Mouse (Mus musculus): ENCODE data around the gene Mrpl34.

Gene Mrpl34

DNA sequence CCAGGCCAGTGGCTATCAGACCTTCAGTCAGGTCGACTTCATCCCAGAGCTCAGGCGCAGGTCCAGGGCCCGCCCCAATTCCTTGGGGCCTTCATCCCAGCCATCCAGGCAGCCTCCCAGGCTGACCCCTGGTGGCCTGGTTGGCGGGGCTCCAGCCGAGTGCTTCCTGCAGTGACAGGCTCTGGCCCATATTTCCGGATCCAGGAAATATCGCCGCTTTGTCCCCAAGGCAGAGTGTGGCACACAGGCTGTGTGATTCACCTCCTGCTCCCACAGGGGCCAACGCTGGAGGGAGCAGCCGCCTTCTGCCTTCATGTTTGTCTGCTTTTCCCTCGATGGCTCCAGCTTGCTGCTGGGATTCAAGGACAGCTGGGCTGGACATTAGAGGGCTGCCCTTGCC, 31.7 kb downstream of the Mrpl34 start:
- peak; percentile 89 for DNase-seq (ENCODE audit: low spot score)

DNA sequence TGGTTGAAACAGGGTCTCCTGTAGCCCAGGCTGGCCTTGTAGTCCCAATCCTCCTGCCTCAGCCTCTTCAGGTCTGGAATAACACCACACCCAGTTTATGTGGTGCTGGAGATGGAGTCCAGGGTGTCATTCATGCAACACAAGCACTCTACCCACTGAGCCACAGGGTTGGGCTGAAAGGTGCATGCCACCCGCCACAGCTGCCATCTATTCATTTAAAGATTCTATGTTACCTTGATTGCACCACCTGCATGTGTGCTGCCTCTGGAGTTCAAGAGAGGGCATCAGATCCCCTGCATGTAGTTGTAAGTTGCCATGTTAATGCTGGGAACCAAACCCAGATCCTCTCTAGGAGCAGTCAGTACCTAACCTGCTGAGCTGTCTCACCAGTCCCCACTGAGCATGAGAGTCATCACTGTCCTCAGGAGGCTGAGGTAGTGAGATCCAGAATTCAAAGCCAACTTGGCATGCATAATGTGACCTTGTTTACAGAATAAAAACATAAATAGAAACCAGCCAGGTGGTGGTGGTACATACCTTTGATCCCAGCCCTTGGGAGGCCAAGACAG, 32.4 kb downstream of the Mrpl34 start:
- DNase-seq (ENCODE audit: low spot score) = no peak

DNA sequence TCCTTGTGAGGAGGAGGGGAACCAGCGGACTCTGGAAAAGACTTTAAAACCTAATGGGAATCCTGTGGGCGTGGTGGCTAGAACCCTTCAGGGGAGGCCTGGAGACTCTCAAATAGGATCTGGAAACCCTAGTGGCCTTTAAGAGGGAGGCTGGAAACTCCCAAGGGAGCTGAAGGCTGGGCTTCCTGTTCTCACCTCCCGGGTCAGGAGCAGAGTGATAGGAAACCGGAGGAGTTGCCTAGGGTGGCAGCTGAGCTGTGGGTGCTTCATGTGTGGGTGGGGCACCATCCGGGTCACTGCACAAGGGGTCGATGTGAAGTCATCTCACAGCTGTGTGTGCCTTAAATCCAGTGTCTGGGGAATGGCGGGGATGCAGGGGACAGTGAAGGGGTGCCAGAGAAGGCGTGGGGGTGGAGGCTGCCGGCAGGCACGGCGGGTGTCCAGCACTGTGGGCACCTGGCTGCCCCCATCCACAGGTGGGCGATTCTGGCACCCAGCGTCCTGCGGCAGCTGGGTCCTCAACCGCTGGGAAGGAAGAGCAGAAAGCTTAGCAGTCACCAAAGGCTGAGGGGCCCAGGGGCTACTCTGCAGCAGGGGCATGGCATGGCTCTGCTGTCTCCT, 33.2 kb downstream of the Mrpl34 start:
- DNase-seq (ENCODE audit: low spot score) = no peak

DNA sequence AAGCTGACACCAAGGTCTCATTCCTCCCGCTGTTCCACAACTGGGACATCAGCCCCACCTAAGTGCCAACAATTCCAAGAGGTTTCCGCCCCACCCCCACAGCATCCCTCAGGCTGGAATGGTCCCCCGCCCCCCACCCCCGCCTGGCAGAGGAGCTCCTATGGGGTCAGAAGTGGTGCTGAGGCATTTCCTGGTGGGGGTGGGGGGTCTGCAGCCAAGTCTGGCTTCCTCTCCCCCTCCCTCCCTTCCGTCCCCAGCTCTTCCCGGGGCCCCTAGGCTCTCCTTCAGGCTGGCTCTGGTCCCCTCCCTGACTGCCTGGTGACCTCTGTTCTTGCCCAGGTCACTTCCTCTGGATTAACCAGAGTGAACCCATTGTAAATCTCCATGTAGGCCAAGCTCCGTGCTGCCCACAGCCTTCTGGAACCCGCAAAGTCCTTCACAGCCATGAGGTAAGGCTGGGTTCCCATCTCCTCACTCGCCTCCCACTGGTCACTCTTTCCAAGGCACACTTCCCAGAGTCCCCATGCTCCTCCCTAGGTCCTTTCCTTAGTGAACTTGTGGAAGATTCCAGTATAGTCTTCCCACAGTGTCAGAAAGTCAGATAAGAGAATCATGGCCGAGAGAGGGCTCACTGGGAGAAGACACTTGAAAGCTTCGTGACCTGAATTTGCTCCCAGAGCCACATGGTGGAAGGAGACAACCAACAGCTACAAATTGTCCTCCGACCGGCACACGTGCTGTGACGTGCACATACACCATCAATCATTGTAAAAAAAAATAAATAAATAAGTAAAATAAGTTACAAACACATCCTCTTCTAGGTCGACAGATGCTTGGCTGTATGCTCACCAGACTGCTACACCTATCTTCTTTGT, 34.3 kb downstream of the Mrpl34 start:
- no peak for DNase-seq (ENCODE audit: low spot score)

DNA sequence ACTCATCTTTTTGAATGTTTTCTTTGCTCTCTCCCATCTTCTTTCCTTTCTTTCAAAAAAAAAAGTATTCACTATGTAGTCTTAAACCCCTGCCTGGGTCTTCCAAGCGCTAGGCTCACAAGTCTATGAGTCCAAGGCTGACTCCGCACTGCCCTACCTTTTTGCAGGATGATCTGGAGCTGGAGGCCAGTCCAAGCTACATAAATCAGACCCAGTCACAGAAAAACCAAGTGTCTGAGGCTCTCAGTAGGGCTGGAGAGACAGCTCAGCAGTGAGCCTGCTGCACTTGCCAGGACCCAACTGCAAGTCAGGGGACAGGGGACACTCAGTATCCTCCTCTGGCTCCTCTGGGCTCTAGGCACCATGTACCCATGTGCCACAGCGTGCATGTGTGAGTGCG, 39.6 kb downstream of the Mrpl34 start:
- no peak for DNase-seq (ENCODE audit: low spot score)

DNA sequence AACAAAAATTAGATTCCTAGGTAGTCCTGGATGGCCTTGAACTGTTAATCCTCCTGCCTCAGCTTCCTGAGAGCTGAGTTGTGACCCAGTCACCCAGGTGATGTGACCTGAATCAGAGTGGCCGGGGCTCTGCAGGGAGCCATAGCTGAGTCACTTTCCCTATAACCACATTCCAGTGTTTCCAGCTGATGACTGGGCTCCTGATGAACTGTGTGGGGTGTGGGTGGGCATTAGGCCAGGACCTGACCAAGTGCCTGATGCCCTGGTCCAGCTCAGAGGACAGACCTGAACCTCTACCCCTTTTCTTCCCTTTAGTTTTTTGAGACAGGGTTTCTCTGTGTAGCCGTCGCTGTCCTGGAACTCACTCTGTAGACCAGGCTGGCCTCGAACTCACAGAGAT, 40.6 kb downstream of the Mrpl34 start:
- DNase-seq (ENCODE audit: low spot score) = no peak

DNA sequence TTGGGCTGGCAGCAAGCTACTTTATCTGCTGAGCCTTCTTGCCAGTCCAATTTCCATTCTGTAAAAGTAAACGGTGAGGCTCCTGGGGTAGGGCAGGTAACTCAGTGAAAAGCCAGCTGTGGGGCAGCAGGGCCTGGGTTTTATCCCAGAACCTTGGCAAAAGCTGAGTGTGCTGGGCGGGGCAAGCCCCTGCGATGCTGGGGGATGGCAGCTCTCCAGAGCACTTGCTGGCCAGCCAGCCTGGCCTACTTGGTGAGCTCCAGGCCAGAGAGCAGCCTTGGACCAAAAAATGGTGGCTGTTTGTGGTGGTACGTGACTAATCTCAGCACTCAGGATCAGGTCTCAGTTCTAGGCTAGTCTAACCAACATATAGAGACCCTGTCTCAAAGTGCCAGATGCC, 41.2 kb downstream of the Mrpl34 start:
- DNase-seq (ENCODE audit: low spot score) = no peak

DNA sequence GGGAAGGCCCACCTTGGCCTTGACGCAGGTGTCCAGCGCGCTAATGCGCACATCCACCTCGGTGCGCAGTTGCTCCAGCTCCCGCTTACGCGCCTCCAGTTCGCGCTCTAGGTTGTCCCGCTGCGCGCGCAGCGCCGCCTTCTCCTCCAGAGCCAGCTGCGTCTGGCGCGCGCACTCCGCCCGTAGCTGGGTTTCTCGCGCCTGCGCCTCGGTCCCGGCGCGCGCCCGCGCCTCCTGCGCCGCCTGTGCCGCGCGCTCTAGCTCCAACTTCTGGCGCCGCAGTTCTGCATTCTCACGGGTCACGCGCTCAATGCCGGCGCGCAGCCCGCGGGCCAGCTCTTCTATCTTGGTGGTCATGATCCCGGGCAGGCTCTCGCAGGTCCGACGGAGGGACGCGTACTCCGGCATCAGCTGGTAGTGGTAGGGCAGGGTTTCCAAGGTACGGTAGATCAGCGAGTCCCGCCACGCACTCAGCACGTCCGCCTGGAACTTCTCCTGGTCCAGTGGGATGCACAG, 42.9 kb downstream of the Mrpl34 start:
- peak; percentile 37 for DNase-seq (ENCODE audit: low spot score)

DNA sequence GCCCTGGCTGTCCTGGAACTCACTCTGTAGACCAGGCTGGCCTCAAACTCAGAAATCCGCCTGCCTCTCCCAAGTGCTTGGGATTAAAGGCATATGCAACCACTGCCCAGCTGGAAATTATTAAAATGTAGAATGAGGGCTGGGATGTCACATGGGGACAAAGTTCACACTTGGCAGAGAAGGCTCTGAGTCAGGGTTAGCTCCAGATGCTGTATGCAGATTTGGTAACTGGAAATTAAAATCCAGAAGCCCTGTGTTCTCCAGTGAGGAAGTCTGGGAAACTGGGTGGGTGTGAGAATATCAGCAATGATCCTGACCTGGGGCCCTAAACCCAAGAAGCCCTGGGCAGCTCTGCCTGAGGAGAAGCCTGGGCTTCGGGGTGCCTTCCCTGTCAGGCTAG, 44.6 kb downstream of the Mrpl34 start:
- DNase-seq (ENCODE audit: low spot score) = no peak

DNA sequence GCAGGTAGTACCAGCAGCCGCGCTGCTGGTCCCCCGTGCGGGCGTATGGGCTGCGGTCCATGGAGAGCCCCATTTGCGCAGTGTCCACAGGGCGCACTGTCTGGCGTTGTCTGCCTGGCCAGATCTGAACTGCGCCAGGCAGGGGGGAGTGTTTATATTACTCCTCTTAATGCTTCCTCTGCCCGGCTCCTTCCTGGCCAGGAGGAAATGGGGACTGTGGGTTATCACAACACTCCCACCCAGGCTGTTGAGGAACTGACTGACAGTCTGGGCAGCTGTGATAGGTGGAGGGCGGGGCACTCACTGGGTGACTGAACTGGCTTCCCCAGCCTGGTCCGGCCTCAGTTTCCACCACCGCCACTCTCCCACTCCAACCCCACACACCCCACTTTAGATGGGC, 46.9 kb downstream of the Mrpl34 start, which contains the start of gene Plvap:
Gene Plvap (minus strand): TSS at position 109 of the 400 bp plus-strand sequence.
- DNase-seq (ENCODE audit: low spot score) = peak; percentile 75

DNA sequence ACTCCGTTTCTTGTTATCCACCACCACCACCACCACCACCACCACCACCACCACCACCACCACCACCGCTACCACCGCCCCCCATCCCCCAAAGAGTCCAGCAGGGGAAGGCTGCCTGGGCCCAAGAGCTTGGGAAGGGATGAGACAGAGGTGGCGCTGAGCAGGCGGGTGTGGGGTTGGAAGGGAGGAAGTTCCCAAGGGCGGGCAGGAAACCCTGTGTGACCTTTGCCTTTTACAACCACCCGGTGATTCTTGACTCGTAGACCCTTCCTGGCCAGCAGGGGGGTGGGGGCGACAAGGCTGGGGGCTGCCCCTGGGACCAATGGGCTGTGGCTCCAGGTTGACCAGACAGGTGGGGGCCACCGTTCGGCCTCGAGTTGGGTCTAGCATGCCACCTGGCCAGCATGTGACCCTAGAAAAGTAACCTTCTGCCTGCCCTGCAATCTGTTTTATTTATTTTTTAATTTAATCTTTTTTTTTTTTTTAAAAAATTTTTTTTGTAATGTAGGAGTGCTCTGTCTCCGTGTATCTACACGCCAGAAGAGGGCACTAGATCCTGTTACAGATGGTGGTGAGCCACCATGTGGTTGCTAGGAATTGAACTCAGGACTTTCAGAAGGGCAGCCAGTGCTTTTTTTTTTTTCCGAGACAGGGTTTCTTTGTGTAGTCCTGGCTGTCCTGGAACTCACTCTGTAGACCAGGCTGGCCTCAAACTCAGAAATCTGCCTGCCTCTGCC, 48.4 kb downstream of the Mrpl34 start:
- DNase-seq (ENCODE audit: low spot score) = no peak

DNA sequence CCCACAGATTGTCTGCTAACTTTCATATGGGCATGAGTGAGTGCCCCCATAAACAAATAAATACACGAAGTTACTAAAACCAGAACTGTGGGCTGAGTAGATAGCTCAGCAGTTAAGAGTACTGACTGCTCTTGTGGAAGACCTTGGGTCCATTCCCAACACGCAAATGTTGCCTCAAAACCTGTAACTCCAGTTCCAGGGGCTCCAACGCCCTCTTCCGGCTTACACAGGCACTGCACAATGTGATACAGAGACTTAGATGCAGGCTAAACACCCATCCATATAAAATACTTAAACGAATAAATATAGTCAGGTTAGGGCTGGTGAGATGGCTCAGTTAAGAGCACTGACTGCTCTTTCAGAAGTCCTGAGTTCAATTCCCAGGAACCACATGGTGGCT, 50.3 kb downstream of the Mrpl34 start:
- no peak for DNase-seq (ENCODE audit: low spot score)
